Mouse (Mus musculus): ENCODE data around the gene Ankrd11. TPM values are rescaled to one million over a fixed set of nuclear protein-coding genes. Genes with fewer than 3 reads are reported as not detected.
"Not testable (repeated sequence)": the region's sequence is repeated elsewhere in the genome, so short reads cannot be mapped to it uniquely, and the experiment has no call there.

The Ankrd11 gene
- polyA plus RNA-seq, 1 experiment from 2014 or later: 39.6 TPM

GRCm38 (mm10) chr8:123039376-123040109 is 2.5 kb downstream of the Ankrd11 start:
- Histone ChIP-seq H3K27ac (no peak overlapping the region), H3K9ac (no peak overlapping the region), H3K9me3 (replicated peaks) (no peaks in the 10 kb centered on the region), H3K4me3 (0 out of 2 replicates have a peak overlapping the region, but pooled peaks have one; percentile 91), H3K4me2 (peak overlapping the region; percentile 78), H3K36me3 (no peaks in the 10 kb centered on the region), H3K27me3 (no peaks in the 10 kb centered on the region), H3K4me1 (replicated peaks) (peaks cover 62% of the 10 kb centered on the region)
- no peak for ATAC-seq (replicated peaks; ENCODE audit: insufficient number of reproducible peaks, insufficient read depth, low FRiP score, low read depth)
- 70% methylated on average over 11 of the region's 11 CpGs for WGBS

- 21% methylated on average over 2 of the region's 2 CpGs for WGBS
- Histone ChIP-seq H3K4me1 (replicated peaks) (peaks cover 66% of the 10 kb centered on the region), H3K27me3 (no peaks in the 10 kb centered on the region), H3K4me3 (no peak overlapping the region), H3K9me3 (replicated peaks) (no peaks in the 10 kb centered on the region), H3K4me2 (no peak overlapping the region), H3K36me3 (no peaks in the 10 kb centered on the region), H3K27ac (no peak overlapping the region), H3K9ac (no peak overlapping the region)
- no peak for ATAC-seq (replicated peaks; ENCODE audit: insufficient number of reproducible peaks, insufficient read depth, low FRiP score, low read depth)
Observed at GRCm38 (mm10) chr8:123038351-123038750, 3.7 kb downstream of the Ankrd11 start.

- H3K9me3 ChIP-seq (replicated peaks): no peaks in the 10 kb centered on the region
- H3K27me3 ChIP-seq: no peaks in the 10 kb centered on the region
- 70% methylated on average over 11 of the region's 11 CpGs for WGBS
- ATAC-seq (replicated peaks; ENCODE audit: insufficient number of reproducible peaks, insufficient read depth, low FRiP score, low read depth): no peak
- no peak overlapping the region for H3K4me3 ChIP-seq
- no peaks in the 10 kb centered on the region for H3K36me3 ChIP-seq
- H3K4me1 ChIP-seq (replicated peaks): peaks cover 62% of the 10 kb centered on the region
- no peak overlapping the region for H3K4me2 ChIP-seq
- H3K9ac ChIP-seq: no peak overlapping the region
- 0 out of 2 replicates have a peak overlapping the region, but pooled peaks have one; percentile 22 for H3K27ac ChIP-seq
Observed at GRCm38 (mm10) chr8:123037487-123037886, 4.6 kb downstream of the Ankrd11 start.

GRCm38 (mm10) chr8:123036956-123037355 is 5.1 kb downstream of the Ankrd11 start:
- H3K27ac ChIP-seq: 0 out of 2 replicates have a peak overlapping the region, but pooled peaks have one; percentile 22

GRCm38 (mm10) chr8:123034171-123034570 is 7.9 kb downstream of the Ankrd11 start:
- H3K4me1 ChIP-seq (replicated peaks): peaks cover 57% of the 10 kb centered on the region
- no peak overlapping the region for H3K4me3 ChIP-seq
- H3K4me2 ChIP-seq: no peak overlapping the region; the same call in 1 of the 2 replicates
- H3K27me3 ChIP-seq: no peaks in the 10 kb centered on the region
- no peaks in the 10 kb centered on the region for H3K36me3 ChIP-seq
- ATAC-seq (replicated peaks; ENCODE audit: insufficient number of reproducible peaks, insufficient read depth, low FRiP score, low read depth): no peak
- H3K9me3 ChIP-seq (replicated peaks): no peaks in the 10 kb centered on the region
- peak overlapping the region; percentile 22 for H3K27ac ChIP-seq
- no peak overlapping the region for H3K9ac ChIP-seq
- WGBS: 67% methylated on average over 6 of the region's 6 CpGs

More at GRCm38 (mm10) chr8:123036956-123037355, 5.1 kb downstream of the Ankrd11 start:
- Histone ChIP-seq H3K4me2 (no peak overlapping the region), H3K9me3 (replicated peaks) (no peaks in the 10 kb centered on the region), H3K36me3 (no peaks in the 10 kb centered on the region), H3K9ac (no peak overlapping the region), H3K4me1 (replicated peaks) (peaks cover 64% of the 10 kb centered on the region), H3K4me3 (no peak overlapping the region), H3K27me3 (no peaks in the 10 kb centered on the region)
- WGBS: 34% methylated on average over 3 of the region's 3 CpGs
- ATAC-seq (replicated peaks; ENCODE audit: insufficient number of reproducible peaks, insufficient read depth, low FRiP score, low read depth): no peak

GRCm38 (mm10) chr8:123033431-123033830 is 8.6 kb downstream of the Ankrd11 start:
- Histone ChIP-seq H3K4me3 (no peak overlapping the region), H3K4me2 (no peak overlapping the region), H3K9me3 (replicated peaks) (no peaks in the 10 kb centered on the region), H3K27ac (peak overlapping the region; percentile 22; the same call in 1 of the 2 replicates), H3K36me3 (no peaks in the 10 kb centered on the region), H3K27me3 (no peaks in the 10 kb centered on the region), H3K9ac (no peak overlapping the region), H3K4me1 (replicated peaks) (peaks cover 54% of the 10 kb centered on the region)
- ATAC-seq (replicated peaks; ENCODE audit: insufficient number of reproducible peaks, insufficient read depth, low FRiP score, low read depth): no peak

- no peak overlapping the region for H3K27ac ChIP-seq
- H3K4me3 ChIP-seq: no peak overlapping the region
- no peaks in the 10 kb centered on the region for H3K9me3 ChIP-seq (replicated peaks)
- H3K27me3 ChIP-seq: no peaks in the 10 kb centered on the region
- H3K9ac ChIP-seq: no peak overlapping the region
- ATAC-seq (replicated peaks; ENCODE audit: insufficient number of reproducible peaks, insufficient read depth, low FRiP score, low read depth): no peak
- no peak overlapping the region for H3K4me2 ChIP-seq
- peaks cover 49% of the 10 kb centered on the region for H3K4me1 ChIP-seq (replicated peaks)
- H3K36me3 ChIP-seq: no peaks in the 10 kb centered on the region
Observed at GRCm38 (mm10) chr8:123032730-123033129, 9.3 kb downstream of the Ankrd11 start.

GRCm38 (mm10) chr8:123031321-123031978 is 10.6 kb downstream of the Ankrd11 start:
- ATAC-seq (replicated peaks; ENCODE audit: insufficient number of reproducible peaks, insufficient read depth, low FRiP score, low read depth): no peak
- 74% methylated on average over 7 of the region's 7 CpGs for WGBS

GRCm38 (mm10) chr8:123030091-123030490 is 12.0 kb downstream of the Ankrd11 start:
- not testable (repeated sequence) for H3K9ac ChIP-seq; H3K36me3 ChIP-seq; H3K4me2 ChIP-seq; H3K4me3 ChIP-seq; ATAC-seq (replicated peaks; ENCODE audit: insufficient number of reproducible peaks, insufficient read depth, low FRiP score, low read depth); H3K27me3 ChIP-seq; H3K27ac ChIP-seq; H3K9me3 ChIP-seq (replicated peaks)
- H3K4me1 ChIP-seq (replicated peaks): peaks cover 32% of the 10 kb centered on the region
- 60% methylated on average over 5 of the region's 5 CpGs for WGBS

More at GRCm38 (mm10) chr8:123031321-123031978, 10.6 kb downstream of the Ankrd11 start:
- no peak overlapping the region for H3K4me2 ChIP-seq
- no peak overlapping the region for H3K4me3 ChIP-seq
- no peaks in the 10 kb centered on the region for H3K27me3 ChIP-seq
- H3K36me3 ChIP-seq: no peaks in the 10 kb centered on the region
- peaks cover 37% of the 10 kb centered on the region for H3K4me1 ChIP-seq (replicated peaks)
- H3K9ac ChIP-seq: no peak overlapping the region
- H3K9me3 ChIP-seq (replicated peaks): no peaks in the 10 kb centered on the region
- no peak overlapping the region for H3K27ac ChIP-seq

- H3K4me2 ChIP-seq: no peak overlapping the region
- no peaks in the 10 kb centered on the region for H3K9me3 ChIP-seq (replicated peaks)
- H3K27ac ChIP-seq: no peak overlapping the region
- no peak for ATAC-seq (replicated peaks; ENCODE audit: insufficient number of reproducible peaks, insufficient read depth, low FRiP score, low read depth)
- peaks cover 24% of the 10 kb centered on the region for H3K4me1 ChIP-seq (replicated peaks)
- no peaks in the 10 kb centered on the region for H3K27me3 ChIP-seq
- H3K36me3 ChIP-seq: no peaks in the 10 kb centered on the region
- H3K9ac ChIP-seq: no peak overlapping the region
- H3K4me3 ChIP-seq: no peak overlapping the region
- 88% methylated on average over 8 of the region's 8 CpGs for WGBS
Observed at GRCm38 (mm10) chr8:123027786-123028185, 14.3 kb downstream of the Ankrd11 start.

- 80% methylated on average over 3 of the region's 3 CpGs for WGBS
- no peak overlapping the region for H3K4me2 ChIP-seq
- H3K9me3 ChIP-seq (replicated peaks): no peaks in the 10 kb centered on the region
- no peaks in the 10 kb centered on the region for H3K36me3 ChIP-seq
- peaks cover 27% of the 10 kb centered on the region for H3K4me1 ChIP-seq (replicated peaks)
- no peaks in the 10 kb centered on the region for H3K27me3 ChIP-seq
- H3K9ac ChIP-seq: no peak overlapping the region
- ATAC-seq (replicated peaks; ENCODE audit: insufficient number of reproducible peaks, insufficient read depth, low FRiP score, low read depth): no peak
- H3K4me3 ChIP-seq: no peak overlapping the region
- no peak overlapping the region for H3K27ac ChIP-seq
Observed at GRCm38 (mm10) chr8:123025951-123026351, 16.1 kb downstream of the Ankrd11 start.
